Mouse (Mus musculus) adrenal gland, adult (tissue): ENCODE results near the gene Slc46a1.
A peak's percentile ranks its signal among the peaks of the same experiment; 100 is the strongest.

Source experiments
- DNase-seq, 2 experiments: peaks; one replicate each; pipeline ENCODE4 v3.0.0; 2022 to 2023; ENCODE audit warnings: low spot score in 1 of 2; ENCODE audit not compliant: inconsistent age in 2 of 2

Slc46a1 gene

GRCm38 (mm10) chr11:78465568-78466180, at the start of gene Slc46a1:
Gene Slc46a1, plus strand, starts transcription at chr11:78465697.
- DNase-seq, result peak; percentile 93 to 96

- DNase-seq, result no peak
Measured at GRCm38 (mm10) chr11:78416854-78417253, 48.6 kb upstream of the Slc46a1 start.

- no peak for DNase-seq
Measured at GRCm38 (mm10) chr11:78420263-78420889, 45.1 kb upstream of the Slc46a1 start.

- DNase-seq, result peak in 1 of 2 experiments; percentile 51
Measured at GRCm38 (mm10) chr11:78421201-78422009, 44.1 kb upstream of the Slc46a1 start.

DNA sequence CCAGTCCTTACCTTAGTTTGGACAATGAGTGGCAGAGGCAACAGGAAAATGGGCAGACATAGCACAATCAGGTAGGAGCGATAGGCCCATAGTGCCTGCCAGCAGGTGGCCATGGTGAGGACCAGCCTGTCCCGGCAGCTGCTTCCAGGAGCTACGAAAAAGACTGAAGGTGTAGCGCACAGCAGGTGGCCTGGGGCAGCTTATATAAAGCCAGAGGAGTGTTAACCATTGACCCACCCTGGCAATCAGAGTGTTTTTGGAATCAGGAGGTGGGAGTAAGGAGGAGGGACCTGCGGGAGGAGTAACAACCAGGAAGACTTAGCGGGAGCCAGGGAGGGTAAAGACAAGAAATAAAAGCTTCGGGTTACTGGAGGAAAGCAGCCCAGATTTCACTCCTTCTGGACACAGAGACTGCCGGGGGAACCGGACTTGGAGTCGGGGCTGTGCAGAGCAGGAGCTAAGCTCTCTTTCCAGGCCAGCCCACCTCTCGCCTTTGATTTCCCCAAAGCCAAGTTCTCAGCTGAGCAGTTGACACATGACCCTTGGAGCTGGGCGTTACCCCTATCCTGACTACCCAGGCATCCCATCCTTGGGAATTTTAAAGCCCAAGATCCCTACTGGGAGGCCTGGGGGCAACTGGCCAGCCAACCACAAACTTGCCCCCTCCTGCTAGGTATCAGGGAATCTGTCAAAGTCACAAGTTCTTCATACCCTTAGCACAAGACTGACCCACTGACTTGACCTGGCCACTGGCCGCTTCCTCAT, 43.3 kb upstream of the Slc46a1 start, which contains the start of gene Slc13a2:
Slc13a2 (minus strand) TSS at position 163 of the 765 bp plus-strand sequence.
- no peak for DNase-seq

DNA sequence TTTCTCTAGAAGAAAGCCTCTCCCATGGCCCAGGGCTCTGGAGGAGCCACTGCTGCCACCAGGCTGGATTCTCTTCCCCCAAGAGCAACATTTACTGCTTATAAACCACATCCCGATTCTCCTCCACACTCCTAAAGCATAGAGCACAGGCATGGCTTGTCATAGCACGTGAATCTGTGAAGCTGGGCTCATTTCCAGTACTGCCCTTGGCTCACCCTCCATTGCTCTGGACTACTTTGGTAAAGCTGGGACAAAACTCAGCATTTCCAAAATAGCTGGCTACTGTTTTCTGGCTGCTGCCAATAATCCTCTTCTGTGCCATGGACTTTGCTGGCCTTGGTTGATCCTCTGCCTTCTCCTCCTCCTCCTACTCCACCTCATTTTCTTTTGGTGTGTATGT, 41.1 kb upstream of the Slc46a1 start:
- peak; percentile 47 to 88 for DNase-seq

- peak in 1 of 2 experiments; percentile 75 for DNase-seq
Measured at GRCm38 (mm10) chr11:78425572-78425971, 39.9 kb upstream of the Slc46a1 start.

DNA sequence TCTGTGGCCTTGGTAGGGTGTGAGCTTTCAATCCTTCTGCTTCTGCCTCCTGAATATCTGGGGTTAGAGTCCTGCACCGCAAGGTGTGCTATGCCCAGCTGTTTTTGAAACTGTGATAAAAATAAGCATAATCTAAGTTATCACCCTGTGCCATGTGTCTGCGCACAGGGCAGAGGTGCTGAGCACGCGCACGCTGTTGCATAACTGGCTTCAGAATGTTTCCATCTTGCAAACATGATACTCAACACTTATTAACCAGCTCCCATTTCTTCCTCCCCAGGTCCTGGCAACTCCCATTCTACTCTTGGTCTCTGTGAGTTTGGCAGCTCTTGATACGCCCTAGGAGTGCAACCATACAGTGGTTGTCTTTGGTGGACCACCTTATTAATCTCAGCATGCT, 37.8 kb upstream of the Slc46a1 start:
- no peak for DNase-seq

GRCm38 (mm10) chr11:78428309-78428708, 37.2 kb upstream of the Slc46a1 start:
- no peak for DNase-seq

GRCm38 (mm10) chr11:78430195-78430878, 35.2 kb upstream of the Slc46a1 start:
- DNase-seq, result no peak

DNA sequence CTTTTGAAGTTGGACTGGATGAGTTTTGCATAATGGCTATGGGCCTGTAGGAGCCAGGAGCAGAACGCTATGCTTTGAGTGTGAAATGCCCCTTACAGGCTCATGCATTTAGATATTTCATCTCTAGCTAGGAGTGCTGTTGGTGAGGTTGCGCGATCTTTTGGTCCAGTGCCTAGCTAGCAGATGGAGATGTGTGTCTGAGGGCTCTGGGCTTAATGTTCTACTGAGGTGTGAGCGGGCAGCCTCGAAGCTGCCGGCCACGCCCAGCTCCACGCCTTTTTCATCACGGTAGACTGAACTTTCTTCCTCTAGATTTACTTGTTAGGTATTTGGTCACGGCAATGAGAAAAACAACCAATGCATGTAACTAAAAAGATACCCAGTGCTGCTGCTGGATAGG, 34.3 kb upstream of the Slc46a1 start:
- no peak for DNase-seq

GRCm38 (mm10) chr11:78434052-78434451, 31.4 kb upstream of the Slc46a1 start:
- DNase-seq, result peak in 1 of 2 experiments; percentile 52

DNA sequence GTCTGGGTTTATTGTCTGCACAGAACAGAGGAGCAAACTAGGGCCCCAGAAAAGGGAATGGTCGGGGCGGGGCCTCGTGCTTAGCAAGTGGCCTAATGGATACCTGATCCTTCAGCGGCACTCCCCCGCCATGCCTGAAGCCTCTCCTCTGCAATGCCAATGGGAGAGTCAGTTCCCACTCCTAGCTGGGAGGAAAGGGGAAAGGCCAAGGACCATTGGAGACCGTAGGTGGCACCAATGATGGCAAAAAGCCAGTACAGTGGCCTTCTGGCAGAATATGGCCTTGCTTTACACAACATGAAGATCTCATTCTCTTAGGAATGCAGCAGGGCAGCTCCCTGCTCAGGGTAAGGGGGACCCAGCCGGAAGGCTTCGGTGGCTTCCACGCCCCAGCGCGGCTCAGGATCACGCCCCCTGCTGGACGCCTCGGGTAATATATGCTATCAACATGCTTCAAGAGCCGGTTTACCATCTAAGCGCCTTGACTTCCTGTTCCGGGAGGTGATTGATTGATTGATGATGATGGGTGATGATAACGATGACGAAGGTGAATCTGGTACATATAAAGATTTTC, 29.6 kb upstream of the Slc46a1 start:
- peak; percentile 91 to 95 for DNase-seq

- no peak for DNase-seq
Measured at GRCm38 (mm10) chr11:78437182-78437581, 28.3 kb upstream of the Slc46a1 start.

DNA sequence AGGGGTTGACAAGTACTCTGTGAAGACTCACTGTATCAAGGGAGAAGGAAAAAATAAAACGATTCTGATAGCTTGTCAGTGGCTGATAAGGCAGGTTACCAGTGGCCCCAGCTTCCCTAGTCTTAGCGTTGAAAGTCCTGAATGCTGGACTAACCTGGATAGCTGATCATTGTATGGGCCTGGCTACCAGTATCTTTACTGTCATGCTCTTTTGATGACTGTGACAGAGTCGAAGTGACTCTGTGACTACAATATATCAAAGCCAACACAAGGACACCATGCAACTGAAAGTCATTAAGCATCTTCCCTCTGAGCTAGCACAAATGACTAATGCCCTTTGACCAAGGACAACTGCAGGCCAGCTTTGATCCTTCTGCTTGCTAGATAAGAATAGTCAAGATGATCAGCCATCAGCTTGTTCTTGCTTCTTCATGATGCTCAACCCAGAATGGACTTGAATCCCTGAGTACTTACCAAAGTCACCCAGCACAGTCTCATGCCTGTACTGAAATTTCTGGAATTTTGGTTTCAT, 27.0 kb upstream of the Slc46a1 start:
- peak; percentile 80 to 89 for DNase-seq

- DNase-seq, result no peak
Measured at GRCm38 (mm10) chr11:78443115-78443514, 22.4 kb upstream of the Slc46a1 start.

- DNase-seq, result peak in 1 of 2 experiments; percentile 45
Measured at GRCm38 (mm10) chr11:78447168-78447567, 18.3 kb upstream of the Slc46a1 start.

DNA sequence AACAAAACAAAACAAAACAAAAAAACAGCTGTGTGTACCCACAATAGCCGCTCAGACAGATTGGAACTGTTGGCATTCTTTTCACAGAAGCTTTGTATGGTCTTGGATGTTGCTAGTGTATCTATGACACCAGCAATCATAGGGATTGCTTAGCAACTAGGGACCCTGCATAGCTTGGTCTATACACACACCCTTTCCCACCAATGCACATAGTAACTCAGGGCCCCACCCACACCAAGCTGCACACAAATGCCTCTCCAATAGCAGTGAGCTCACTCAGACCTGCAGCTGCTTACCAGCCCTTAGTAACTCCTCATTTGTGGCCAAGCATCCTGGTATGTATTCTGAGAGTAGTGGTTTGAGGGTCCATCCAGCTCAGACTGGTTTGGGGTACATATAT, 17.3 kb upstream of the Slc46a1 start:
- DNase-seq, result no peak

DNA sequence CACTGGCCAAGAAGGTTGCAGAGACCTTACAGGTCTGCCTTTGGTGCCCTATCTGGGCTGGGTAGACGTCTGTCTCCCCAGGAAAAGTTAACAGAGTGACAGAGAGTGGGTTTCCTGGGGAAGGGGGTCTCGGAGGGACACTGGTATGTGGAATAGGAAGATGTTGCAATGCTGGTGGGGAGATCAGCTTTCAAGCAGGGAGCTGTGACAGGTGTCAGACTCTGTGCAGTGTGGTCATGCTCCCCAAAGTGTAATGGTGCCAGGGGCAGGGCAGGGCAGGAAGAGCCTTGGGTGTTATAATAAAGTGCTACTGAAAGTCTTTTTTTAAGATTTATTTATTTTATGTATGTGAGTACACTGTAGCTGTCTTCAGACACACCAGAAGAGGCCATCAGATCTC, 15.2 kb upstream of the Slc46a1 start:
- no peak for DNase-seq

DNA sequence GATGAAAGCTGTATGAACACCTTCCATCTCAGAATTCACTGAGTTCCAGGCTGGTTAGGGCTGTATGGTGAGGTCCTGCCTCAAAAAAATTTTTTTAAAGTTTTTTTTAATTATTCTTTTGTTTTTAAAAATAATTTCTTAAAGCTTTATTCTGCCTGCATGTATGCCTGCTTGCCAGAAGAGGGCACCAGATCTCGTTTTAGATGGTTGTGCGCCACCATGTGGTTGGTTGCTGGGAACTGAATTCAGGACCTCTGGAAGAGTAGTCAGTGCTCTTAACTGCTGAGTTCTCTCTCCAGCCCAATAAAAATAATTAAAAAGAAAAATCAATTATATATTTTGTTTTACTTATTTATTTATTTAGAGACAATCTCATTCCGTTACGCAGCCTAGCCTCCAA, 11.8 kb upstream of the Slc46a1 start:
- DNase-seq, result peak; percentile 62 to 87
